Mouse (Mus musculus) skeletal muscle tissue, adult 2 months (tissue): ENCODE measurements around the gene Ints6.

Experiments
- DNase-seq: peaks from one replicate; pipeline ENCODE4 v3.0.0-alpha.2; 2012; ENCODE audit warnings: low read depth, low spot score

The Ints6 gene

DNA sequence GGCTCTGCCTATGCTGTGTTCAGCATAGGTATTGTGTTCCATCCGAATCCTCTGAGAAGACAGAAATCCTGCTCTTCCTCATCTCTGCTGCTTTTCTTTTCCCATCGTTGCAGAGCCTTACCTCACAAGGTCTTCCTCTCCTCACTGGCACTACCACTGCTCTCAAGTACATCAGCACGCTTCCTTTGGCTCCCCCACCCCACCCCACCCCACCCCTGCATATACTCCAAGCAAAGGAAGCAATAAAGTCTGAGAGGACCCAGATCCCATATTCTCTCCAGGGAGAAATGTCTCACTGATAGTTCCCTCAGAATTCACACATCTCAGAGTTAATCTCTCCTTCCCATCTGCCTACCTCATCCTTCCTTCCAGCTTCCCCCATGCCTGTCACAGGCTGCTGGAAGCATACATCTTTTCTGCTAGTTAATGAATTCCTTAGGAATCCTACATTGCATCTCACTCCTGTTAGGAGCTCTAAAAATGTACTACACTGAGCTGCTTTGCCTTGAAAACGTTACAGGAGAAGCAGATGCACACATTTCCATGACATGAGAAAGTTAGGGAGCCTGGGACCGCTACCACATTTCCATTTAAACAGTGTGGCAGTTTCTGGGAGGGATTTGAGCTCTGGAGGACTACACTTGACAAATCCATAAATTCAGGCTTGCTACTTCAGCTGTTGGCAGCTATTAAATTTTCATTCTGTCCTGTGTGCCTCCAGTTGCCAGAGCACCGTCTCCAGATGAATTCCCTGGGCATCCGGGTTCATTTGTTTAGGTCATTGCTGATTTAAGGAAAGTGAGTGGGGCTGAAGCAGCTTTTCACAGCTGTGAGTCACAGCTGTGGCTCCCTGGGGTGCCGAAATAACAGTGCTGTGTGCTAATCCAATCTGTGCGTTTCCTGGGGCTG lies 123.3 kb downstream of the Ints6 start:
- DNase-seq, result no peak

DNA sequence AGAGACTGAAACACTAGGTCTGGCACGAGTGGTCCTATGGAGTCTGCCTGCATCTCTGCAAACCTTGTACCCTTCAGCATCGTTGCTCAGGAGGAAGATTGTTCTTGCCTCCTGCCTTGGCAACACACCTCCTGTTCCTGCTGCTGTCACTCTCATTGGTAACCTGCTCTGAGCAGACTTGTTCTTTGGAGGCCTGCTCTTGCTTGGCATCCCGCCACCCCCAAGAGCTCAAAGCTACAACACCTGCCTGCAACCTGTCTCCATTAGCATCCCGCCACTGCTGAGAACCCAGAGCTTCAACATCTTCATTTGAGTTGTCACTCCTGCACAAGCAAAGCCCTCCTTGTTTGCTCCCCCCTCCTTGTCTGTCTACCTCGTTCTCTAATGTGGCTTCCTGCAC lies 133.0 kb downstream of the Ints6 start:
- DNase-seq, result no peak
